Mouse (Mus musculus) kidney, adult 11 months (tissue): Measurements from ENCODE around the gene Actn3.
"Not testable (repeated sequence)": the region's sequence is repeated elsewhere in the genome, so short reads cannot be mapped to it uniquely, and the experiment has no call there.

Experiments
- DNase-seq: peaks from one replicate; pipeline ENCODE4 v3.0.0; 2022

Gene Actn3

GRCm38 (mm10) chr19:4877785-4878184, at the start of gene Actn3:
Gene Actn3 (minus strand): TSS chr19:4877909.
- DNase-seq = no peak

GRCm38 (mm10) chr19:4925121-4925860, 47.6 kb upstream of the Actn3 start:
- no peak for DNase-seq

GRCm38 (mm10) chr19:4919652-4920051, 41.9 kb upstream of the Actn3 start:
- no peak for DNase-seq

- no peak for DNase-seq
These were observed 39.1 kb upstream of the Actn3 start for GRCm38 (mm10) chr19:4916827-4917226.

- no peak for DNase-seq
These were observed 38.4 kb upstream of the Actn3 start for GRCm38 (mm10) chr19:4915924-4916603.

- DNase-seq = no peak
These were observed 31.7 kb upstream of the Actn3 start for GRCm38 (mm10) chr19:4909376-4909775.

GRCm38 (mm10) chr19:4908107-4908506, 30.4 kb upstream of the Actn3 start:
- DNase-seq = no peak

- DNase-seq = peak; percentile 62
These were observed 28.5 kb upstream of the Actn3 start, which contains the start of gene Bbs1 for GRCm38 (mm10) chr19:4905979-4906794. Gene Bbs1 (minus strand): TSS chr19:4906628.

GRCm38 (mm10) chr19:4899888-4900287, 22.2 kb upstream of the Actn3 start:
- no peak for DNase-seq

- no peak for DNase-seq
These were observed 21.3 kb upstream of the Actn3 start for GRCm38 (mm10) chr19:4898972-4899371.

GRCm38 (mm10) chr19:4896780-4897520, 19.2 kb upstream of the Actn3 start:
- no peak for DNase-seq

- no peak for DNase-seq
These were observed 14.1 kb upstream of the Actn3 start for GRCm38 (mm10) chr19:4891798-4892197.

- DNase-seq = no peak
These were observed 12.1 kb upstream of the Actn3 start for GRCm38 (mm10) chr19:4889791-4890190.

- DNase-seq = no peak
These were observed 6.3 kb upstream of the Actn3 start for GRCm38 (mm10) chr19:4883961-4884360.

GRCm38 (mm10) chr19:4879324-4879703, 1.6 kb upstream of the Actn3 start:
- no peak for DNase-seq

- DNase-seq = peak; percentile 96
These were observed 955 bp upstream of the Actn3 start, which contains the start of gene Zdhhc24 for GRCm38 (mm10) chr19:4878405-4879323. Gene Zdhhc24 (plus strand): TSS chr19:4878668.

- DNase-seq = no peak
These were observed 954 bp downstream of the Actn3 start for GRCm38 (mm10) chr19:4876755-4877154.

- no peak for DNase-seq
These were observed 1.5 kb downstream of the Actn3 start for GRCm38 (mm10) chr19:4876241-4876640.

GRCm38 (mm10) chr19:4874613-4875012, 3.1 kb downstream of the Actn3 start:
- DNase-seq = not testable (repeated sequence)

GRCm38 (mm10) chr19:4865147-4865546, 12.6 kb downstream of the Actn3 start:
- DNase-seq = no peak

GRCm38 (mm10) chr19:4863048-4863447, 14.7 kb downstream of the Actn3 start:
- DNase-seq = no peak

- no peak for DNase-seq
These were observed 18.6 kb downstream of the Actn3 start for GRCm38 (mm10) chr19:4859081-4859480.
